ENCODE assay signal across 15 mouse cellular contexts in genomic region chr10:95110786-95111185, GRCm38 (mm10).
DNase-seq lines count a peak whose midpoint lies in the region.
"Had no signal": no experiment of that assay in that cellular context is flagged by ENCODE, and none has a peak within 500 bp of the region (broad histone marks: within the 10 kb centered on the region; RNA-seq: fewer than 3 reads in every experiment).

No protein-coding gene starts in this region.

- peak; percentile 88 for DNase-seq in heart, adult 11 months
- no peak for DNase-seq in heart, adult 9 months (ENCODE audit: low spot score in 2 of 2)
- DNase-seq in testis, postnatal 14 days (ENCODE audit: low spot score): peak; percentile 27
- no peak for DNase-seq in testis, postnatal 10 days (ENCODE audit: low spot score)
- no peak for DNase-seq in adrenal gland, adult 2 months
- DNase-seq: adrenal gland, postnatal 10 days; adrenal gland, postnatal 25 days; B cell, adult 2 months; cerebellum, adult 11 months; cerebellum, adult 18-20 months; cerebellum, adult 8-10 months; cerebellum, adult 9-11 months; cerebellum, postnatal 14 days; cerebellum, postnatal 36 days; embryo, embryonic 11 days had no signal

Comparison
In these comparisons a context has a peak if more than half of its experiments do, and no peak if none do; other contexts are left out.
1. DNase-seq: peak in heart, adult 11 months (single experiment) and testis, postnatal 14 days (single experiment); none in heart, adult 9 months (0 of 2), testis, postnatal 10 days (single experiment) and adrenal gland, adult 2 months (single experiment).